Mouse (Mus musculus): ENCODE measurements around the gene Zfp874a. TPM values are rescaled to one million over a fixed set of nuclear protein-coding genes. Genes with fewer than 3 reads are reported as not detected.
"Not testable (repeated sequence)": the region's sequence is repeated elsewhere in the genome, so short reads cannot be mapped to it uniquely, and the experiment has no call there.

Gene Zfp874a
- total RNA-seq (2021): 10 to 100 TPM; 16.0 to 20.6 TPM
- long read RNA-seq, experiment 1, partial matches to known transcripts: 0 of 8 reads
- long read RNA-seq, experiment 1, other reads (novel, unspliced or antisense): 5 of 8 reads
- long read RNA-seq, experiment 2, transcript Zfp874a-202 (4 exons, 3,238 nt): major isoform, 6 of 17 reads
- long read RNA-seq, experiment 2, partial matches to known transcripts: 0 of 17 reads
- long read RNA-seq, experiment 2, other reads (novel, unspliced or antisense): 8 of 17 reads

DNA sequence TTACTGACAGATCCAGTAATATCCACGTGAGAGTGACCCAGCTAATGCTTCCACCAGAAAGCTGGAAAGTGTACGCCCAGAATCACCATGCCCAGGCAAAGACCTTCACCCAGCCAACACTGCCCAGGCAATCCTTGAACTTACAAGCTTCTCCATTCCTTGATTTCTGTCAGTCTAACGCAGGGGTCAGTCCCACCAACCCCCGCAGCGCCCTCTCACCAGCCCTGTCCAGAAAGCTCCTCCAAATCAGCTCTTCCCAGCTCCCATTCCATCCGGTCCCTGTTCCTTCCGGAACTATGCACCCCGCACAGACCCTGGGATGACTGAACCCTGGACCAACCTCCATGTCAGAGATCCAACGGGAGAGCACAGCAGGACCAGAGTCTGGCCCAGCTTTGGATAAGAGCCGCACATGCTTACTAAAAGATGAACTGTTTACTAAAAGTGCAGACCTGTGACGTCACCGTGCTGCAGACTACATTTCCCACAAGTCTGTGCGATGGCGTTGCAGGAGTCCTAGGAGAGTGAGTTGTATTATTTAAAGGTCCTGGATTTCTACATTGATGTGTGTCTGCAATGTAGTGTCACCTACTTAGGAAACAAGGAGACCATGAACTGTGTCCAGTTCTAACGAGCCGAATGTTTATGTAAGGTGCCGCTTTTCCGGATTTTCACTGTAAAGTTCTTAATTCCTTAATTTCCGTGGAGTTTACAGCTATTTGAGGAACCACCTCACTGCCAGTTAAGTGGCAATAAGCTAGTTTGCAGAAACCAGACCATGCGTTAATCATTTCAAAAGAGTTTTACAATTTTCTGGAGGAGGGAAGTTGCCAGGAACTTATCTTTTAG lies at the start of gene Zfp874a:
Gene Zfp874a, minus strand, starts transcription at position 453 of the 849 bp plus-strand sequence.
- DNase-seq (ENCODE audit: low spot score in 2 of 2): peak; percentile 79 to 81

DNA sequence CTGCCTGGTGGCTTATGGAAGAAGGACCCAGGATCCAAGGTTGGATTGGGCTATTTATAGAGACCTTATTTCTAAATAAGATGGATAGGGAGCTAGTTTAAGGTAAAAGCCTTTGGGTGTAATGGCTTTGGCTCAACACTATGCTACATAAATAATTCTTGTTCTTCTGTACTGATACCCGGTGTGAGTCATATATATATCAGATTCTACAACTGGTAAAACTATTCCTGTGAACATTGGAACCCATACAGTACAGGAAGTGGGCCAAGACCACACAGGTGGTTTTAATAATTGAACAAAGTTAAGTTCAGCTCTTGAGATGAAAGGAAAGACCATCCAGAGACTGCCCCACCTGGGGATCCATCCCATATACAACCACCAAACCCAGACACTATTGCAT lies 49.5 kb upstream of the Zfp874a start:
- DNase-seq (ENCODE audit: low spot score in 2 of 2): no peak

DNA sequence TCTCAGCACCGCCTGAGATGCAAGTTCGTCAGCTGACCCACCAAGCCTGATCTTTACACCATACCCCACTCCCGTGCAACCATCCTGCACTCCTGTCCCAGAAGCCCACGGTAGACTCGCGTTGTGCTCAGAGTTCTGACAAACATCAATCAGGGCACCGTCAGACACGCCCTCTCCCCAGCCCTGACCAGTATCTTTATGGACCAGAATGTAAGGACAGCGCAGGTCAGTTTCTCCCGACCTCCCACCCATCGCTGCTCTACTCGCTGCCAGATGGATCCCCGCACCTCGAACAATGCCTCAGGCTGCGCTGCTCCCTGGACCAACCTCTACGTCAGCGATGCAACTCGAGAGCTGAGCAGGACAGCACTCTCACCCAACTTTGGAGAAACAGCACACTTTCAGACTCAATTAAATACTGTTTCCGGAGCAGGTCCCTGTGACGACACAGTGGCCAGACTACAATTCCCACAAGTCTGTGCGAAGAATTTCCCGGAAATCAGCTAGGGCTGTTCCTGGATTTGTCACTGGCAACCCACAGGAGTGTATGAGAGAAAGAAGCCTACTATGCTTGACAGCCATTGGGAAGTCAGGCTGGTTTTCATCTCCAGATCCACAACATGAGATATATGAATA lies 48.8 kb upstream of the Zfp874a start, which contains the start of gene Zfp58:
Gene Zfp58, minus strand, starts transcription at position 472 of the 636 bp plus-strand sequence.
- DNase-seq (ENCODE audit: low spot score in 2 of 2): peak; percentile 71 to 76

DNA sequence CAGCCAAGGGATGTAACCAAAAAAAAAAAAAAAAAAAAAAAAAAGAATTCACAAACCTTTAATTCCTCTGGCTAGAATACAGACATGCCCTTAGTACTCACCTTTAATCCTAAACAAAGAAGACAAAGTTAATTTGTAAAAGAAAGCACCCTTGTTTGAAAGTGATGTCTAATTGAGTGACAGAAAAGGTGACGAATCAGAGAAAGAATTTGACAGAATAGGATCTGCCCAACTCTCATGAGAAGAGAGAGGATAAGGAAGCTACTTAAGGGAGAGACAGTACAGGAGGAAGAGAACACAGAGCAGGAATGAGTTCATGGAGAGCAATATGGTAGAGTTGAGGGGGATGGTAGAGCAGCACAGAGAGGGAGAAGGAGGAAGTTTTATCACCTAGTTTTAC lies 44.2 kb upstream of the Zfp874a start:
- no peak for DNase-seq (ENCODE audit: low spot score in 2 of 2)

DNA sequence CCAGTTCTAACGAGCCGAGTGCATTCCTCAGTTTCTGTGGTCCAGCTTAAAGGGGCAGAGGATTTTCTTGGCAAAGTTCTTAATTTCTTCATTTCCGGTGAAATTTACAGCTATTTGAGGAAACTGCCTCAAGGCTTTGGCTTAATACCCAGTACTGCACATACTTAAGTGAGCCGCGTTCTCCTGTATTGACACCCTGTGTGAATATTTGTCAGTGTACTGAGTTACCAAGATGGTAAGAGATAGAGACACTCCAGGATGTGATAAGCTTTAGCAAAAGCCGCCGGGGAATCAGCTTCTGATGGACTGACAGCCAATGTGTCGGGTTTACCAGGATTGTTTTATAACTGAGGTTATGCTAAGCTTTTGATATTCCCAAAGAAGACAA lies 33.0 kb upstream of the Zfp874a start:
- DNase-seq (ENCODE audit: low spot score in 2 of 2): no peak

- peak; percentile 70 to 80 for DNase-seq (ENCODE audit: low spot score in 2 of 2)
These were observed 32.4 kb upstream of the Zfp874a start, which contains the start of gene Zfp874b for GRCm38 (mm10) chr13:67483625-67484423. Zfp874b (minus strand) TSS chr13:67484258.

DNA sequence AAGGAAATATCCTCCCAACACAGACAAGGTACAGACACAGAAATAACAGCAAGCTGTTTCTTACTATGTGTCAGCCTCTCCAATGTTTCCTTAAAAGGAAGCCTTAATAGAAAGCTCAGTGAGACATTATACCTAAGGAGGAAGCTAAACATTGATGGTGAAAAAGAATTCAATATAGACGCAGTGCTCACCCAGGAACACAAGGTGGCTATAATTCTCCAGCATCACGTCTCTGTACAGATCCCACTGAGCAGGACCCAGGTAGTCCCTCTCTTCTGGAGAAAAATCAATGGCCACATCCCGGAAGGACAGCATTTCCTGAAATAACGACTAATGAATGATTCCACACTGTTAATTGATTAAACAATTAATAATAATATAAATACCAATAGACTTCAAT lies 30.1 kb upstream of the Zfp874a start:
- DNase-seq (ENCODE audit: low spot score in 2 of 2): no peak

GRCm38 (mm10) chr13:67469274-67469673 lies 17.9 kb upstream of the Zfp874a start:
- DNase-seq (ENCODE audit: low spot score in 2 of 2): no peak

DNA sequence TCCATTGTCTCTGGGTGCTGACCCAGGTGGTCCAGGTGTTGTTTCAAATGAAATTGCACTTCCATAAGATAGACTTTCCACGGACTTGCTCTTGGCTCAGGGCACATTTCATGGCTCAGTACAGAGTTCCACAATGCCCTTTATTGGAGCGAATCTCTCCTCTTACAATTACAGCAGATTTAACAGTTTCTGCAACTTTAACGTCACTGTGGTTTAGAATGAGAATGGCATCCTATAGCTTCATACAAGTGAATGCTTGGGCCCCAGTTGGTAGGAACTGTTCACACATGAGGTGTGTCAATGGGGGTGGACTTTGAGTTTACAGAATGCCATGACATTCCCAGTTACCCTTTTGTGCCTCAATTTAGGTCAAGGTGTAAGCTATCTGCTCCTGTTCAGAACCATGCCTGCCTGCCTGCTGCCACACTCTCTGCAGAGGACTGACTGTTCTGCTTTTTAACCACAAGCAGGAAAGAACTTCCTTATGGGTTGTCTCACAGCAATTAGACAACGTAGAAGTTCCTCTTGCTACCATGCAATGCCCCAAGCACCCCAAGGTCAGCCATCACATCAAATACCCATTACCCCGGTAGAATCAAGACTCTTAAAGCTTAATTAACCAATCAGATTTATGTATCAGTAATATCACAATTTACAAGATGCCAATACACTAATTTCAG lies 12.2 kb upstream of the Zfp874a start:
- not testable (repeated sequence) for DNase-seq (ENCODE audit: low spot score in 2 of 2)

GRCm38 (mm10) chr13:67452021-67452309 lies 541 bp upstream of the Zfp874a start:
- no peak for DNase-seq (ENCODE audit: low spot score in 2 of 2)

DNA sequence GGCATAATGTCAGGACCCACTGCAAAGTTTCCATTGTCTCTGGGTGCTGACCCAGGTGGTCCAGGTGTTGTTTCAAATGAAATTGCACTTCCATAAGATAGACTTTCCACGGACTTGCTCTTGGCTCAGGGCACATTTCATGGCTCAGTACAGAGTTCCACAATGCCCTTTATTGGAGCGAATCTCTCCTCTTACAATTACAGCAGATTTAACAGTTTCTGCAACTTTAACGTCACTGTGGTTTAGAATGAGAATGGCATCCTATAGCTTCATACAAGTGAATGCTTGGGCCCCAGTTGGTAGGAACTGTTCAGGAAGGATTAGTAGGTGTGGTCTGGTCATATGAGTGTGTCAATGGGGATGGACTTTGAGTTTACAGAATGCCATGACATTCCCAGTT lies 14.3 kb downstream of the Zfp874a start:
- DNase-seq (ENCODE audit: low spot score in 2 of 2): not testable (repeated sequence)

DNA sequence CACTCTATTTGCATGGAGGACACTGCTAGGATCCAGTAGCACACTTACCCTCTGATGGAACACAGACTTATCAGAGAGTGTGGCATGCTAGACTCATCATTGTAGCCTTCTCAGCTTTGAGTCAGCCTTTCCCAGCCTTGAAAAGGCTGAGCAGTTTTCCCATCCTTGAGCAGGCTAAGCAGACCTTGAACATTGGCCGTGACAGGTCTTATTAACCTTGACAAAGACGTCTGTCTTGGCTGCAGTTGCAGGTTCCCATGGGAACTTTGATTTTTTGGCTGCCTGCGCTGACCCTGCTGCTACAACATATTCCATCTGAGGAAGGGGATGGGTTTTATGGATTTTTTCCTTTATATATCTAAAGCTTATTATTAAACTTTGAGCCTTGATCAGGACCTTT lies 23.3 kb downstream of the Zfp874a start:
- DNase-seq (ENCODE audit: low spot score in 2 of 2): peak in 1 of 2 experiments; percentile 48

DNA sequence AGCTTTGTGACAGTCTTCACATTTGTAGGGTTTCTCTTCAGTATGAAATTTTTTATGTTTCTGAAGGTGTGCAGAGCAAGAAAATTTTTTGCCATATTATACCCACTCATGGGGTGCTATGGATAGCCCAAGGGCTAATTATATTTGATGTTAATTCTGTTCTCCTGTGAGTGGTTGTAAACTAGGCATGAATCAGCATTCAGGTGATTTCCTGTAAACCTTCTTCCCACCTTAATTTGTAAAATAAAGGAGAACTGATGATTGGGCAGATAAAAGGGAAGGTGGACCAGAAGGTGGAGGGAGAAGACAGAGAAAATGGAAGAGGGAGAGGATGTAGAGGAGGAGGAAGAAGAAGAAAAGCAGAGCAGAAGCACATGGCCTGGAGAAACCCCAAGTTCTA lies 25.7 kb downstream of the Zfp874a start:
- not testable (repeated sequence) for DNase-seq (ENCODE audit: low spot score in 2 of 2)

DNA sequence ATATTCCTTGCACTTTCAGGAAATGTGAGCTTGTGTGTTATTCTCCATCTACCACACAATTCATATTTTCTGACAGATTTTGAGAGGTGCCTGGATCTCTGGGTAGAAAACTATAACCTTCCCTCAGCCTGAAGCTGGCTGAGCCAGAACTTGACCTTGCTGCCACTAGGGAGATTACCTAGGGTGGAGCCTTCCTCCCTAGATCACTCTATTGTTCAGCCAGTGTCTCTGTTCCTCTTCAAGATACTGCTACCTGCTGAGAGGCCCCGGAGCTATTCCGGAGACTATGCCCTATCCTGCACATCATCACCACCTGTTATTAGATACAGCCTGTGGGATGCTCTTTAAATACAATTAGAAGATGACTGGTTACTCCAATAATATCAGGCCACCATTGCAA lies 28.9 kb downstream of the Zfp874a start:
- not testable (repeated sequence) for DNase-seq (ENCODE audit: low spot score in 2 of 2)

DNA sequence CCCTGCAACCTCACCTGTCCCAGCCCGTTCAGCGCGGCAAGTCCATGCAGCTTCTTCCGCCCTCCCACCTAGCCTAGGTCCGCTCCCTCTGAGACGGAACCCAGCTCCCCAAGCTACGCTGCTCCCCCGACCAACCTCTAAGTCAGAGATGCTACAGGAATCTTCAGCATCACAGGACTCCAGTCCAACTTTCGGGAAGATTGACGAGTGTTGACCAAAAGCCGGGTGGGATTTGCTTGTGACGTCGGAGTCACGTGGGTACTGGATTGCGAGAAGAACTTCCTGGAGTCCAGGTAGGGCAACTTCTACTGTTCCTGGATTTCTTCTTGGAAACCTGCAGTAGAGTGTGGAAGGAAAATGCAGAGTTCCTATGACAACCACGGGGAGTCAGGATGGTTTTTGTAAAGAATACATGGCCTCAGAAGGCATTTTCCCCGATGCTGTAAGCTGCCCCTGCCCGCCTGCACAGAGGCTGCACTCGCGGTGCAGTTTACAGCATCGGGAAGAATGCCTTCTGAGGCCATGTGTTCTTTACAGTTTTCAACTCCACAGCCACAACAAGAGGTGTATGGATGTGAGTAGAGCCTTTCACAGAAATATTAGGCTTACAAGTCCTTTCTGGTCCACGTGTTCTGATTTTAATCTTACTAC lies 30.1 kb downstream of the Zfp874a start, which contains the start of gene Zfp459:
Gene Zfp459, minus strand, starts transcription at position 212 of the 651 bp plus-strand sequence.
- peak in 1 of 2 experiments; percentile 15 for DNase-seq (ENCODE audit: low spot score in 2 of 2)

DNA sequence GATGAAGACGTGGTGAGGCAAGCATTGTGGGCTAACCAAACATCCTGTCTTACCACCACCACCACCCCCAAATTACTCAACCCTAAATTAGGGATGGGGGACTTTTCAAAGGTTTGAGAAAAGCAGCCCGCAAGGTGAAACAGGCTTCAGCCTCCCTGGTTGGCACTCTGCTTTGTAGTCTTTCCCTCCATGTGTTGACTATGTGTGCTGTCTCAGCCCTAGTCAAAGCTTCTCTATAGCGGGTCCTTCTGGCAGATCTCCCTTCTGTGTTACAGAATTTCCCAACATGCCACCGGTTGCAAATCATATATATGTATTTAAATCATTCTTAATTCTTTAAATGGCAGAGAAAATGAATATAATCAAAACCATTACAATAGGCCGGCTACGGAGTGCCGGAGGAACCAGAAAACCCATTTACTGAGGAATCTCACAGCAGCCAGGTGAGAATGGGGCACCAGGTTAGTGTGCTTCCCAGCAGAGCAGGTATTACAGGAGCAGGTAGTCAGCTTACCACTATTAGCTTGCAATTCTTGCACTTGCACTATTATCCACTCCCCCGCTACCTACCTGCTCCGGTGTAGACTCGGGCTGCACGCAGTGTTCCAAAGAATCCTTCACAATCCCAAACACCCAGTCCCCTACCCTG lies 30.7 kb downstream of the Zfp874a start:
- no peak for DNase-seq (ENCODE audit: low spot score in 2 of 2)

- no peak for DNase-seq (ENCODE audit: low spot score in 2 of 2)
These were observed 34.6 kb downstream of the Zfp874a start for GRCm38 (mm10) chr13:67416811-67417210.

GRCm38 (mm10) chr13:67415759-67416158 lies 35.7 kb downstream of the Zfp874a start:
- DNase-seq (ENCODE audit: low spot score in 2 of 2): no peak

GRCm38 (mm10) chr13:67413634-67414033 lies 37.8 kb downstream of the Zfp874a start:
- DNase-seq (ENCODE audit: low spot score in 2 of 2): not testable (repeated sequence)
